ENCODE assay signal across 25 mouse cellular contexts in the genomic region with DNA sequence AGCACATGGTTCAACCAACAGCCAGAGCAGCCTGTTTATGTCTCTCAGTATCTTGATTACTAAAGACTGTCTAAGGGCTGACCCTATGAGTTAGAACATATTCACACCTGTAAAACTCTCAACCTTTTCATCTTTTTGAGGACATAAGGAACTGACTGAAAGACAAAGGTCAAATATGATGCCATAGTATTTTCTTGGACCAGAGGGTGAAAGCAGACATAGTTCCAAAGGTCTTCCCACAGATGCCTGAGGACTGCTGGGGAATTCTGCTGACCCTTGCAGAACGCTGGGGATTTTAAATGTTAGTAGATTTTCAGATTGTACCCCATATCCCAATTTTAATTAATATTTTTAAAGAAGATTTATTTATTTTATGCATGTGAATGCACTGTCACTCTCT. TPM values are rescaled to one million over a fixed set of nuclear protein-coding genes. Genes with fewer than 3 reads are reported as not detected.
A peak's percentile ranks its signal among the peaks of the same experiment; 100 is the strongest.
DNase-seq lines count a peak whose midpoint lies in the region; ATAC-seq and TF ChIP-seq lines count a peak whose summit lies in the region.
"Had no signal": no experiment of that assay in that cellular context is flagged by ENCODE, and none has a peak within 500 bp of the region (broad histone marks: within the 10 kb centered on the region; RNA-seq: fewer than 3 reads in every experiment).

No protein-coding gene starts in this region.

- H3K9ac ChIP-seq in kidney, embryonic 15.5 days: no peak overlapping the region
- H3K9ac ChIP-seq: embryonic facial prominence, embryonic 13.5 days; embryonic facial prominence, embryonic 15.5 days; forebrain, embryonic 12.5 days had no signal

- no peak for TF ChIP-seq CTCF in small intestine, adult 2 months (IDR thresholded peaks at IDR 0.05; ENCODE audit: extremely low read depth, insufficient read length, insufficient replicate concordance, low read depth, low read length)

- H3K4me1 ChIP-seq in kidney, embryonic 15.5 days: no peaks in the 10 kb centered on the region
- H3K4me1 ChIP-seq in small intestine, adult 2 months (ENCODE audit: control insufficient read depth, insufficient read depth, insufficient read length, low read length): peaks cover 9% of the 10 kb centered on the region; the same call in 1 of the 2 replicates
- H3K4me1 ChIP-seq: embryonic facial prominence, embryonic 13.5 days; embryonic facial prominence, embryonic 15.5 days; forebrain, embryonic 10.5 days; forebrain, embryonic 12.5 days had no signal

- ATAC-seq in kidney, embryonic 15.5 days (replicated peaks; ENCODE audit: low FRiP score): no peak
- ATAC-seq: forebrain, embryonic 14.5 days had no signal

- no peaks in the 10 kb centered on the region for H3K36me3 ChIP-seq in kidney, embryonic 15.5 days
- no peaks in the 10 kb centered on the region for H3K36me3 ChIP-seq in small intestine, adult 2 months (ENCODE audit: control insufficient read depth, insufficient read depth, low read length)
- H3K36me3 ChIP-seq: embryonic facial prominence, embryonic 13.5 days; embryonic facial prominence, embryonic 15.5 days; forebrain, embryonic 10.5 days; forebrain, embryonic 12.5 days had no signal

- 85% methylated on average over 1 of the region's 1 CpGs for WGBS in kidney, embryonic 15.5 days
- WGBS in small intestine, adult 2 months: 79% methylated on average over 1 of the region's 1 CpGs

- H3K9me3 ChIP-seq in kidney, embryonic 15.5 days (replicated peaks): no peaks in the 10 kb centered on the region
- H3K9me3 ChIP-seq: embryonic facial prominence, embryonic 13.5 days; embryonic facial prominence, embryonic 15.5 days; forebrain, embryonic 10.5 days; forebrain, embryonic 12.5 days had no signal

- H3K27ac ChIP-seq in kidney, embryonic 15.5 days: no peak overlapping the region
- 0 out of 2 replicates have a peak overlapping the region, but pooled peaks have one; percentile 59 for H3K27ac ChIP-seq in small intestine, adult 2 months (ENCODE audit: insufficient read depth, low read depth, low read length)
- H3K27ac ChIP-seq: embryonic facial prominence, embryonic 13.5 days; embryonic facial prominence, embryonic 15.5 days; forebrain, embryonic 10.5 days; forebrain, embryonic 12.5 days had no signal

- no peaks in the 10 kb centered on the region for H3K27me3 ChIP-seq in kidney, embryonic 15.5 days
- no peaks in the 10 kb centered on the region for H3K27me3 ChIP-seq in small intestine, adult 2 months (ENCODE audit: control insufficient read depth, insufficient read depth, low read length)
- H3K27me3 ChIP-seq: embryonic facial prominence, embryonic 13.5 days; embryonic facial prominence, embryonic 15.5 days; forebrain, embryonic 12.5 days had no signal

- no peak overlapping the region for H3K4me2 ChIP-seq in kidney, embryonic 15.5 days
- H3K4me2 ChIP-seq: embryonic facial prominence, embryonic 13.5 days; embryonic facial prominence, embryonic 15.5 days; forebrain, embryonic 12.5 days had no signal

- TF ChIP-seq POLR2A in small intestine, adult 2 months (IDR thresholded peaks at IDR 0.05; ENCODE audit: low read depth, low read length): no peak

- peak; percentile 19 for DNase-seq in kidney, adult 11 months
- peak; percentile 53 for DNase-seq in kidney, adult 9 months
- no peak for DNase-seq in kidney, adult 18-20 months
- DNase-seq in urinary bladder, postnatal 4 days (ENCODE audit: low spot score in 2 of 2): no peak
- DNase-seq: adrenal gland, adult 2 months; adrenal gland, postnatal 10 days; adrenal gland, postnatal 25 days; cerebellum, adult 11 months; cerebellum, adult 18-20 months; cerebellum, adult 8-10 months; cerebellum, adult 9-11 months; cerebellum, postnatal 14 days; cerebellum, postnatal 36 days; embryo, embryonic 11 days had no signal

- H3K4me3 ChIP-seq in kidney, embryonic 15.5 days (replicated peaks): no peak overlapping the region
- H3K4me3 ChIP-seq in small intestine, adult 2 months (ENCODE audit: low read depth, low read length): no peak overlapping the region
- H3K4me3 ChIP-seq: embryonic facial prominence, embryonic 13.5 days; embryonic facial prominence, embryonic 15.5 days; erythroblast, embryonic 14.5 days; forebrain, embryonic 10.5 days; forebrain, embryonic 12.5 days had no signal

RNA-seq across cellular contexts. Expression of a gene that starts 37.8 kb away (rescaled TPM):
- polyA plus RNA-seq in kidney, embryonic 15.5 days (2015; fragmentation: Nextera tagmentation; extraction: Ambion mirVana): 95.7 and 105 TPM in 2 replicates
- 31.3 and 73.9 TPM in 2 replicates for polyA plus RNA-seq in small intestine, adult 2 months (2012; rRNA removed)

RNA-seq across cellular contexts. Expression of a gene that starts 47.9 kb away (rescaled TPM):
- not detected in 2 replicates for polyA plus RNA-seq in kidney, embryonic 15.5 days (2015; fragmentation: Nextera tagmentation; extraction: Ambion mirVana)
- polyA plus RNA-seq in small intestine, adult 2 months (2012; rRNA removed): not detected in 2 replicates
- polyA plus RNA-seq: adrenal gland, adult 2 months; brain, embryonic 14.5 days; C2C12; embryonic facial prominence, embryonic 11.5 days; embryonic facial prominence, embryonic 13.5 days; embryonic facial prominence, embryonic 15.5 days; erythroblast, embryonic 14.5 days; forebrain, embryonic 10.5 days; forebrain, embryonic 12.5 days; forebrain, embryonic 14.5 days had no signal

Comparison
In these comparisons a context has a peak if more than half of its experiments do, and no peak if none do; other contexts are left out.
1. DNase-seq: peak in kidney, adult 11 months (single experiment) and kidney, adult 9 months (single experiment); none in kidney, adult 18-20 months (single experiment) and urinary bladder, postnatal 4 days (0 of 2).